Mouse (Mus musculus) midbrain, postnatal 0 days (tissue): Measurements from ENCODE around the gene Gm21992. TPM values are rescaled to one million over a fixed set of nuclear protein-coding genes. Genes with fewer than 3 reads are reported as not detected.

ENCODE experiments used
- ATAC-seq: fragments of 200-750 bp; cut with Nextera tagmentation; 2 replicates; pipeline ENCODE4 v1.8.0; 2017; ENCODE audit warnings: moderate number of reproducible peaks, mild to moderate bottlenecking, moderate TSS enrichment, moderate library complexity; ENCODE audit not compliant: low FRiP score
- DNase-seq: peaks from one replicate; pipeline ENCODE4 v3.0.0-alpha.2; 2015; ENCODE audit warnings: low spot score
- H3K27ac ChIP-seq: fragments of 300-500 bp; sonication (generic); 2 replicates; pipeline ENCODE4 v1.5.1; 2014; ENCODE audit warnings: low read depth, mild to moderate bottlenecking, low read length, mixed read lengths
- H3K27me3 ChIP-seq: fragments of 300-500 bp; sonication (generic); 2 replicates; pipeline ENCODE4 v1.6.1; 2014; ENCODE audit warnings: low read length, control low read depth, mixed read lengths; ENCODE audit not compliant: insufficient read depth
- H3K36me3 ChIP-seq: fragments of 300-500 bp; sonication (generic); 2 replicates; pipeline ENCODE4 v1.6.1; 2014; ENCODE audit warnings: low read length, control low read depth, mixed read lengths; ENCODE audit not compliant: insufficient read depth
- H3K4me1 ChIP-seq: fragments of 300-500 bp; sonication (generic); 2 replicates; pipeline ENCODE4 v1.6.1; 2014; ENCODE audit warnings: mild to moderate bottlenecking, control low read depth, antibody characterized with exemption, low read length, mixed read lengths; ENCODE audit not compliant: insufficient read depth
- H3K4me2 ChIP-seq: fragments of 300-500 bp; sonication (generic); 2 replicates; pipeline ENCODE4 v1.6.1; 2014; ENCODE audit warnings: low read depth, mild to moderate bottlenecking, low read length, mixed read lengths; ENCODE audit not compliant: poor library complexity, severe bottlenecking
- H3K4me3 ChIP-seq: fragments of 300-500 bp; sonication (generic); 2 replicates; pipeline ENCODE4 v1.5.1; 2014; ENCODE audit warnings: low read depth, mild to moderate bottlenecking, low read length, moderate library complexity
- H3K9ac ChIP-seq: fragments of 300-500 bp; sonication (generic); replicated peaks from 2 replicates; pipeline ENCODE4 v1.6.1; 2014; ENCODE audit warnings: mild to moderate bottlenecking, low read length, moderate library complexity, mixed read lengths; ENCODE audit not compliant: poor library complexity, severe bottlenecking
- H3K9me3 ChIP-seq: fragments of 300-500 bp; sonication (generic); 2 replicates; pipeline ENCODE4 v1.6.1; 2016; ENCODE audit warnings: low read length, control low read depth
- CTCF ChIP-seq: IDR thresholded peaks from 2 replicates; pipeline ENCODE4 v1.5.1; 2016; ENCODE audit warnings: antibody characterized with exemption, mild to moderate bottlenecking
- WGBS: fragments of 180-500 bp; shearing (Covaris S2); extraction: QIAGEN DNeasy Blood & Tissue Kit; methylation state at CpG from one replicate; pipeline ENCODE4 v1.1.7; 2014; 5-methylcytosine and 5-hydroxymethylcytosine counted together
- polyA plus RNA-seq: library from polyadenylated mRNA; unstranded; fragments of >200 nt; fragmentation: Nextera tagmentation; extraction: Ambion mirVana; gene quantifications from 2 replicates; pipeline ENCODE4 v1.2.1, GENCODE M21; 2015
- total RNA-seq: library from RNA; depleted of rRNA; stranded (reverse); fragments of >200 nt; gene quantifications from 2 replicates; pipeline ENCODE4 v1.2.3, GENCODE M21; 2014

Gene Gm21992
- total and polyA plus RNA-seq, 2 experiments from 2014 or later: 8.1 to 17.9 TPM

- TF ChIP-seq CTCF: no peak
- ATAC-seq (no peak), DNase-seq (no peak)
- 16% methylated on average over 13 of the region's 13 CpGs for WGBS
- no peaks in the 10 kb centered on the region for H3K9me3 ChIP-seq
- no peaks in the 10 kb centered on the region for H3K27me3 ChIP-seq
- H3K4me1 ChIP-seq: peaks cover 5% of the 10 kb centered on the region; the same call in 1 of the 2 replicates
- H3K4me3 ChIP-seq: peak overlapping the region; percentile 79
- H3K27ac ChIP-seq: peak overlapping the region; percentile 98
- peak overlapping the region; percentile 94 for H3K9ac ChIP-seq
- no peaks in the 10 kb centered on the region for H3K36me3 ChIP-seq
- peak overlapping the region; percentile 76 for H3K4me2 ChIP-seq
Measured at GRCm38 (mm10) chr19:4712781-4713526, 98.5 kb downstream of the Gm21992 start.

- Histone ChIP-seq H3K9ac (peak overlapping the region; percentile 94), H3K9me3 (no peaks in the 10 kb centered on the region), H3K36me3 (no peaks in the 10 kb centered on the region), H3K4me3 (peak overlapping the region; percentile 79), H3K4me1 (peaks cover 5% of the 10 kb centered on the region; the same call in 1 of the 2 replicates), H3K4me2 (peak overlapping the region; percentile 76), H3K27ac (peak overlapping the region; percentile 98), H3K27me3 (no peaks in the 10 kb centered on the region)
- under 1% methylated on average over 54 of the region's 60 CpGs for WGBS
- TF ChIP-seq CTCF: no peak
- ATAC-seq (peak; percentile 60), DNase-seq (peak; percentile 44)
Measured at GRCm38 (mm10) chr19:4712156-4712780, 99.1 kb downstream of the Gm21992 start.

- Histone ChIP-seq H3K27ac (peak overlapping the region; percentile 98), H3K4me1 (peaks cover 5% of the 10 kb centered on the region; the same call in 1 of the 2 replicates), H3K9me3 (no peaks in the 10 kb centered on the region), H3K27me3 (no peaks in the 10 kb centered on the region), H3K9ac (peak overlapping the region; percentile 94), H3K36me3 (no peaks in the 10 kb centered on the region), H3K4me3 (peak overlapping the region; percentile 79), H3K4me2 (peak overlapping the region; percentile 76)
- DNase-seq: peak; percentile 71
- ATAC-seq: peak; percentile 78
- peak; percentile 46 for TF ChIP-seq CTCF
- WGBS: under 1% methylated on average over 27 of the region's 65 CpGs
Measured at GRCm38 (mm10) chr19:4711601-4712155, 99.7 kb downstream of the Gm21992 start.

DNA sequence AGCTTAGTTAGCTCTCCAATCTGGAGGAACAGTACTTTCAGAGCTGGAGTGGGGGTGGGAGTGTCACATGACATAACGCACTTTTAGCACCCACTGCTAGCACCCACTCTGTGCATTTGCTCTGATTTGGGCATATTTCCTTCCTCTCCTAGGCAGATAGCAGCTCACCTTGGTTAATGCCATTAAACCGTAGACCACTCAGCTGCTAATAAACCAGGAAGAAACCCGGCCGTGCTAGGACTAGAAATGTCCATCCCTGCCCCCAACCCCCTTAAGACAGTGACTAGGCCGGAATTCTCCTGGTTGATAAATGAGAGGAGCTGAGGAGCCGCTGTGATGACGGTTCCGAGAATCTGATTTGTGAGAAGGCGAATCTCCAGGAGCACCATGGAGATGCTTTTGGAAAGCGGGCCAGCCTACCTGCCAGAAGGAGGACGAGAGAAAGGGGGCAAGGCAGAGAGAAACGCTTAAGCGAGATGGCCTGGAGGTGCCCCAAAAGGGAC lies 100.3 kb downstream of the Gm21992 start, which contains the start of gene Sptbn2:
TSS of gene Sptbn2 (plus strand) at position 70 of the 503 bp plus-strand sequence.
- H3K4me1 ChIP-seq: peaks cover 5% of the 10 kb centered on the region; the same call in 1 of the 2 replicates
- H3K4me2 ChIP-seq: peak within 1 kb of the TSS; percentile 76
- DNase-seq (peak; percentile 71), ATAC-seq (peak; percentile 54; the same call in 1 of the 2 replicates)
- peak within 1 kb of the TSS; percentile 94 for H3K9ac ChIP-seq
- no peaks in the 10 kb centered on the region for H3K9me3 ChIP-seq
- no peaks in the 10 kb centered on the region for H3K27me3 ChIP-seq
- H3K36me3 ChIP-seq: no peaks in the 10 kb centered on the region
- TF ChIP-seq CTCF: no peak
- WGBS: 9% methylated on average over 13 of the region's 13 CpGs
- H3K27ac ChIP-seq: peak within 1 kb of the TSS; percentile 98
- peak within 1 kb of the TSS; percentile 79 for H3K4me3 ChIP-seq

DNA sequence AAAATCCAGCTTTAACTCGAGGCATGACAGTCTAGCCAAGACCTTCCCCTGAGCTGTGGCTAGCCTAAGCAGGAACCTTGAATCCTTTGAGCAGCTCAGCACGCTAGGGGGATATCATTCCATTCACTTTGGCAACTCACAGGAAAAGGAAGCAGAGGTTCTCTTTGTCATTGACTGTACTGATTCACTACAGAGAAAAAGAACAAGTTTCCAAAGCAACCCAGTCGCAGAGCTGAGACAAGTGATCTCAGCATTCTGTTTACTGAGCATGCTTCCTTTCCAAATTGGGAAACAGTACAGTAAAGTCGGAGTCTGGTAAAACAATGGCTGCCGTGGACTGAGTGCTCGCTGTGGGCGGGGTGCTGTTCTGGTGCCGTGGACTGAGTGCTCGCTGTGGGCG lies 102.6 kb downstream of the Gm21992 start:
- Histone ChIP-seq H3K4me1 (peaks cover 2% of the 10 kb centered on the region; the same call in 1 of the 2 replicates), H3K9me3 (no peaks in the 10 kb centered on the region), H3K27ac (no peak overlapping the region), H3K4me3 (no peak overlapping the region), H3K4me2 (no peak overlapping the region), H3K9ac (no peak overlapping the region), H3K27me3 (no peaks in the 10 kb centered on the region), H3K36me3 (no peaks in the 10 kb centered on the region)
- no peak for ATAC-seq
- DNase-seq: no peak
- TF ChIP-seq CTCF: no peak
- 78% methylated on average over 10 of the region's 10 CpGs for WGBS
